Mouse (Mus musculus) stomach, embryonic 16.5 days (tissue): ENCODE measurements around the gene Vmn2r86. TPM values are rescaled to one million over a fixed set of nuclear protein-coding genes. Genes with fewer than 3 reads are reported as not detected.
"Not testable (repeated sequence)": the region's sequence is repeated elsewhere in the genome, so short reads cannot be mapped to it uniquely, and the experiment has no call there.

ENCODE experiments used
- ATAC-seq: fragments of 200-750 bp; cut with Nextera tagmentation; 2 replicates; pipeline ENCODE4 v1.8.0; 2017; ENCODE audit warnings: moderate number of reproducible peaks, moderate TSS enrichment; ENCODE audit not compliant: insufficient read depth, low FRiP score
- H3K27ac ChIP-seq: fragments of 300-500 bp; sonication (generic); 2 replicates; pipeline ENCODE4 v1.5.1; 2014; ENCODE audit warnings: low read length
- H3K27me3 ChIP-seq: fragments of 300-500 bp; sonication (generic); 2 replicates; pipeline ENCODE4 v1.6.1; 2014; ENCODE audit warnings: low read length, control low read depth, mixed read lengths; ENCODE audit not compliant: control insufficient read depth, insufficient read depth
- H3K36me3 ChIP-seq: fragments of 300-500 bp; sonication (generic); 2 replicates; pipeline ENCODE4 v1.6.1; 2014; ENCODE audit warnings: low read length; ENCODE audit not compliant: control insufficient read depth, insufficient read depth
- H3K4me1 ChIP-seq: fragments of 300-500 bp; sonication (generic); 2 replicates; pipeline ENCODE4 v1.6.1; 2014; ENCODE audit warnings: low read length, control low read depth, mixed read lengths; ENCODE audit not compliant: control insufficient read depth, insufficient read depth
- H3K4me2 ChIP-seq: fragments of 300-500 bp; sonication (generic); 2 replicates; pipeline ENCODE4 v1.6.1; 2014; ENCODE audit warnings: low read depth, low read length, mixed read lengths
- H3K4me3 ChIP-seq: fragments of 300-500 bp; sonication (generic); replicated peaks from 2 replicates; pipeline ENCODE4 v1.5.1; 2014; ENCODE audit warnings: mild to moderate bottlenecking, low read length
- H3K9ac ChIP-seq: fragments of 300-500 bp; sonication (generic); 2 replicates; pipeline ENCODE4 v1.6.1; 2014; ENCODE audit warnings: low read length
- H3K9me3 ChIP-seq: fragments of 300-500 bp; sonication (generic); replicated peaks from 2 replicates; pipeline ENCODE4 v1.6.1; 2016; ENCODE audit warnings: low read length, control low read depth; ENCODE audit not compliant: control insufficient read depth
- WGBS: fragments of 180-500 bp; shearing (Covaris S2); extraction: QIAGEN DNeasy Blood & Tissue Kit; methylation state at CpG from one replicate; pipeline ENCODE4 v1.1.7; 2014; 5-methylcytosine and 5-hydroxymethylcytosine counted together
- polyA plus RNA-seq: library from polyadenylated mRNA; unstranded; fragments of >200 nt; fragmentation: Nextera tagmentation; extraction: Ambion mirVana; gene quantifications from 2 replicates; pipeline ENCODE4 v1.2.1, GENCODE M21; 2015

The Vmn2r86 gene
- polyA plus RNA-seq, 1 experiment from 2014 or later = not detected

- not testable (repeated sequence) for H3K4me1 ChIP-seq, H3K36me3 ChIP-seq, H3K9ac ChIP-seq, ATAC-seq, H3K9me3 ChIP-seq, H3K4me3 ChIP-seq, H3K4me2 ChIP-seq, H3K27ac ChIP-seq, H3K27me3 ChIP-seq
Measured at GRCm38 (mm10) chr10:130416352-130416751, 39.5 kb downstream of the Vmn2r86 start.

GRCm38 (mm10) chr10:130412167-130412698 is 43.6 kb downstream of the Vmn2r86 start:
- not testable (repeated sequence) for H3K27ac ChIP-seq, H3K4me1 ChIP-seq, H3K36me3 ChIP-seq, H3K4me2 ChIP-seq, H3K9me3 ChIP-seq, ATAC-seq, H3K4me3 ChIP-seq, H3K9ac ChIP-seq, H3K27me3 ChIP-seq
- WGBS = 61% methylated on average over 18 of the region's 35 CpGs

- Histone ChIP-seq H3K36me3 (no peaks in the 10 kb centered on the region), H3K9ac (no peak within 1 kb of the TSS), H3K27ac (no peak within 1 kb of the TSS), H3K4me1 (no peaks in the 10 kb centered on the region), H3K4me3 (no peak within 1 kb of the TSS), H3K9me3 (no peaks in the 10 kb centered on the region), H3K4me2 (no peak within 1 kb of the TSS), H3K27me3 (no peaks in the 10 kb centered on the region)
- ATAC-seq = no peak
Measured at GRCm38 (mm10) chr10:130394232-130394631, 61.6 kb downstream of the Vmn2r86 start, which contains the start of gene Vmn2r84. Gene Vmn2r84 (minus strand): TSS chr10:130394332.

Other genes starting within 250 kb of the Vmn2r86 start
- not detected in 2 replicates for gene Olfr827, start 241.6 kb downstream of the Vmn2r86 start, polyA plus RNA-seq
- not detected in 2 replicates for gene Neurod4, start 175.8 kb downstream of the Vmn2r86 start, polyA plus RNA-seq
- gene Tespa1, start 133.2 kb downstream of the Vmn2r86 start, polyA plus RNA-seq = 0.74 and 1.6 TPM in 2 replicates
- not detected in 2 replicates for gene Vmn2r84, start 61.7 kb downstream of the Vmn2r86 start, polyA plus RNA-seq
- not detected in 2 replicates for gene Vmn2r85, start 26.3 kb downstream of the Vmn2r86 start, polyA plus RNA-seq
- not detected in 2 replicates for gene Vmn2r87, start 41.3 kb upstream of the Vmn2r86 start, polyA plus RNA-seq